Mouse (Mus musculus) adrenal gland, postnatal 4 days (tissue): ENCODE data around the gene Exd1. TPM values are rescaled to one million over a fixed set of nuclear protein-coding genes. Genes with fewer than 3 reads are reported as not detected.

Experiments used
- total RNA-seq, 2 experiments: library from RNA; stranded (reverse); gene quantifications; 2 replicates each; pipeline ENCODE4 v1.2.3; 2021

The Exd1 gene
- total RNA-seq, 2 experiments from 2014 or later, result 0.54 to 0.62 TPM

Other genes starting within 250 kb of the Exd1 start
- 10 to 100 TPM; 13.8 to 15.0 TPM for gene Dll4, start 221.8 kb downstream of the Exd1 start, total RNA-seq
- gene Chac1, start 196.4 kb downstream of the Exd1 start, total RNA-seq, result 1 to 10 TPM; 1.3 to 2.0 TPM
- 10 to 100 TPM; 25.0 to 26.7 TPM for gene Ino80, start 69.9 kb downstream of the Exd1 start, total RNA-seq
- gene Chp1, start 70 bp upstream of the Exd1 start, total RNA-seq, result 100 to 1,000 TPM; 125 to 144 TPM
- gene Nusap1, start 70.7 kb upstream of the Exd1 start, total RNA-seq, result 10 to 100 TPM; 20.1 to 21.8 TPM
- gene Oip5, start 70.8 kb upstream of the Exd1 start, total RNA-seq, result 10 to 100 TPM; 10.5 to 10.7 TPM
- 10 to 100 TPM; 39.1 to 42.6 TPM for gene Ndufaf1, start 115.2 kb upstream of the Exd1 start, total RNA-seq
- 10 to 100 TPM; 39.8 to 41.6 TPM for gene Rtf1, start 127.4 kb upstream of the Exd1 start, total RNA-seq
- 1 to 10 TPM; 3.9 to 4.3 TPM for gene Itpka, start 194.7 kb upstream of the Exd1 start, total RNA-seq
- gene Ltk, start 212.8 kb upstream of the Exd1 start, total RNA-seq, result 1 to 10 TPM; 1.2 to 1.3 TPM
- gene Rpap1, start 239.9 kb upstream of the Exd1 start, total RNA-seq, result 10 to 100 TPM; 30.0 to 30.8 TPM